Mouse (Mus musculus) cerebellum, adult 8-10 months (tissue): ENCODE measurements around the gene Slc7a7.

Experiments
- DNase-seq: peaks from one replicate; pipeline ENCODE4 v3.0.0; 2022

The Slc7a7 gene

DNA sequence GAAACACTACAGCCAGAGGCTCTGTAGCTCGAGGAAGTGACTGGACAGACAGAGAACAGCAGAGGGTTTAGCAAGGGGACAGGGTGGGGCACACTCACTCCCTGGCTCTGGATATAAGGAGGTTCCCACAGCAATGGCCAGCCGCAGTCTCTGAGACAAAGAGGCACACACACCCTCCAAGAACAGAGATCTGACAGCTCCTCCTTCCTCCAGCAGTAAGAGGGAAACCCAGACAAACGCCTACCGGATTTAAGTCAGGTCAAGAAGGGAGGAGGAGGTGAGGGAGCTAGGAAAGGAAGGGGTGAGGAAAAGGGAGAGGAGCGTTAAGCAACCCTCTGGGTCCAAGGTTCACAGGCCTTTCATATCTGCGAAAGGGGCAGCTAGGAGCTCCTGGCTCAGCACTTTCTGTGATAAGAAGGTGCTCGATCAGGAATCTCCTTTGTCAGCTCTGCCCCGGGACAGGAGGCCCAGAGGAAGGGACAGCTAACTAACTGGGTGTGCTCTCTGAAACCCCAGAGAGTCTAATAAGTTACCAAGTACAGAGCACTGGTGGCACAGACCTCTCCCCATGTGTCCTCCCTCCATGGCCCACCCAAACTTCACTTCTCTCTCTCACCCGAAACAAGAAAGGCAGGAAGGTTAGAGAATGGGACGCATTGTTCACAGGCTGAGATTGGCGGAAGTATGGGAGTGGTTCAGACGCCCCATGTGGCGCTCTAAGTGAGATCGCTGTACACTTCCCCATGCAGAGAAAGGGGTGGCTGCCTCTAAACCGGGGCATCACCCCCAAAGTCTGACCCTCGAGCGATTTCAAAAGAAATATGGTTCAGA is 7.4 kb downstream of the Slc7a7 start:
- no peak for DNase-seq

DNA sequence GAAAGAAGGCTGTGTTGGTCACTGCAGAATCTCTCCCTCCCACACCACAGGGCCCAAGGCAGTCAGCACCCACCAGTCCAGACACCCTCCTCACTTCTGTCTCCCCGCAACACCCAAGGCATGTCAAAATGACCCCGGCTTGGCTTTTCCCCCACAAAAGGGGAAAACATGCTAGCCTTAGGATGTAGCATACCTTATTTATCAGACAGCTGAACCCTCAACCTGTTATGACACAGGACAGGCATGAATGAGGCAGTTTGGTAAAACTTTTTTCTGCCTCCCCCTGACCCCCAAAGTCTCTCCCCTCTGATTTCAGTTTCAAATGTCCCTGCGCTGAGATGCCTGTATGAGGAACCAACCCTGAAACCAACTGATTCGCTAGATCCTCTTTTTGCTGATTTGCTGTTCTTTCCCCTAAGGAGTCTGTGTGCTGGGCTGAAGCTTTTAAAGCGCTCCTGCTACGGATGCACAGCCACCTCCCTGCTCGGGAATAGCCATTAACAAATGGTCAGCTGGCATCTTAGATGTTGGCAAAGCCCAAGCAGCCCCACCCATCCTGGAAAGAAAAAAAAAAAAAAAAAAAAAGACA is 8.4 kb downstream of the Slc7a7 start:
- DNase-seq = no peak

DNA sequence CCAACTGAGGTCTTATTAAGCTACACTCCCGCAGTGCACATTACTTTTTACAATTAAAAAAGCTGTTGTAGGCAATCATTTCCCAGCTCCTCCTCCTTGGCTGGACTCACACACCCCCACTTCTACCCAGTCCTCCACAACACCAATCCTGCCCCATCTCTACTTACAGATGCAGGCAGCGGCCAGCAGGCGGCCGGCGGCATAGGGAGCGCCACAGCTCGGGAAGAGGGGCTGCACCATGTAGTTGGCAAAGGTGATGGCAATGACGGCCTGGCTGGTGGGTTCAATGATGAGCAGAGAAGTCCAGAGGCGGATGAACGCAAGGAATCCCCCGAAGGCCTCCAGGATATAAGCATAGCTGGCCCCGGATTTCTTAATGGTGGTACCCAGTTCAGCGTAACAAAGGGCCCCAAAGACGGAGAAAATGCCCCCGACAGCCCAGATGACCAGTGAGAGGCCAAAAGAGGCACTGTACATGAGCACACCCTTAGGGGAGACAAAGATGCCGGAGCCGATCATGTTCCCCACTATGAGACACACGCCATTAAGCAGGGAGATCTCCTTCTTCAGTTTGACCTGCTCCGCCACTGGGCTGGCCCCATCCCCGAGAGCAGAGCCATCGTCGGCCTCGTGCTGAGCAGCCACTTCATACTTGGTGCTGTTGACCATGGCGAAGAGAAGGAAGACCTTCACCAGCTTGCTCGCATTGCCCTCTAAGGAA is 9.1 kb downstream of the Slc7a7 start:
- no peak for DNase-seq

DNA sequence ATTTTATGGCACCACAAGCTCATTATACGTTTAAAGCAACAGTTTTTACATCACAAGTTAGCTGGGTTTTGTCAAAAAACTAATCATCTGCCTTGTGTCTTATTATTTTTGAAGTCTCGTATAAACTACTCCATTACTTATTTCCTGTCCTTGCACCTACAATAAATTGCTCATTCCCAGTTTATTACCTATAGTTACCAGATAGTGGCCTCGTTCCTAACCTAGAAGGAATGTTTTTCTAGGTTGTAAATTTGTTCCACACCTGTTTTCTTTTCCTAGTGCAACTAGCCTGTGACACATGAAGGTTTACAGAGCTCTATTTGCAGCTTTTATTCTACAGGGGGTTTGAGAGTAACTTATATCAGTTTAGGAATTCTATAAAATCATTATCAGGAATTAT is 15.9 kb downstream of the Slc7a7 start:
- no peak for DNase-seq

DNA sequence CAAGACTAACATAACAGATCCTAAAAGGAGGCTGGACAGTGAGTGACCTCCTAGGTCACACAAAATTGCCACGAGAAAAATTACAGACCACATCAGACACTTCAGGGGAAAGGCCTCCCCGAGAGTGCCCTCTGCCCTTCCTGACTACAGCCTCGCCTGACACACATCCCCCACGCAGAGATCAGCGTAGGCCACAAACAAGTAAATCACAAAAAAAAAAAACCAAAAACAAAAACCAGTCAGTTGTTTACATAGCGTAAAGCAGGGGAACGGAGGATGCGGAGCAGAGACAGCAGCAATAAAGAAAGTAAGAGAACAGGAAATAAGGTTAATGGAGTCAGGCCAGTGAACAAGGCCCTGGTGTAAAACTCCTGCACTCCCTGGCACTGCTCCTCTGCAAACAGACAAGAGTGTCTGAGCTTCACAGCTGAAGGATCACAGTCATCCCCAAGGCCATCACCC is 18.6 kb downstream of the Slc7a7 start:
- no peak for DNase-seq

DNA sequence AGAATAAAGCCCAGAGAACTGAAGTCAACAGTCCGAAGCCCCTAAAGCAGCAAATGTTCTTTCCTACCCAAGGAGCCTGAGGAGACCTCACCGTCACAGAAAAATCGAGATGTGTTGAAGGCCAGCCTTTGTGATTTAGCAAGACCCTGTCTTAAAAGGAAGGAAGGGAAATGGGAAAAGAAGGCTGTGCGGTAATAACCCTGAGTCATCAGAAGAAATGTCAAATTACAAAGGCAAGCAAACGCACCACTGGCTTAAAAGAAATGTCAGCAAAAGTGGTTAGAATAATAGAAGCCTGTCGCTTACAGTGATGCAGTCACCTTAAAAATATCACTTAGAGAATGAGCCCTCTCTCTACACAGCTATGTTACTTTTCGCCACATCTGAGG is 19.1 kb downstream of the Slc7a7 start:
- DNase-seq = no peak

DNA sequence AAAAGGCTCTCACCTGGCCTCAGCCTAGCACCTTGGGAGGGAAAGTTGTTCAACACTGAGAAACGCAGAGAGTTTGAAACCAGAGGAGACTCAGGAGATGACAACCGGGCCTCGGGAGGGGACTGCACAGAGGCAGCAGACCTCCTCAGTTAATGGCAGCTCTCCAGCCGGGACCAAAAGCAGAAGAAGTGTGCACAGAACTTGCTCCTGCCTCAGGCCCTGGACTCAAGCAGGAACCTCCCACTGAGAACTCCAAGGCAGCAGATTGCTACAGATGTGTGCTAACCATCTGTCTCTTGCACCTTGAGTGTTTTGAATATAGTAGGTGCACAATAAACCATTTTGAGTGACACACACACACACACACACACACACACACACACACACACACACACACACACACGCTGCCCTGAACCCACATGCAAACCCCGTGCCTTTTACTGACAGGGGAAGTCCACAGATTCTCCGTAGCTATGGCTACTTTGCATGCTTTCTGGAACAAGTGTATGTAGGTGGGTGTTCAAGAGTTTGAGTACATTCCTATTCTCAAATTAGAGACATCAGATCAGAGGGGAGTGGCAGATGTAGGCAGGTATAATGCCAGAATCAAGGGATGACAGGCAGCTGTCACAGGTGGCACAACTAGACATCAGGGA is 19.6 kb downstream of the Slc7a7 start:
- no peak for DNase-seq

DNA sequence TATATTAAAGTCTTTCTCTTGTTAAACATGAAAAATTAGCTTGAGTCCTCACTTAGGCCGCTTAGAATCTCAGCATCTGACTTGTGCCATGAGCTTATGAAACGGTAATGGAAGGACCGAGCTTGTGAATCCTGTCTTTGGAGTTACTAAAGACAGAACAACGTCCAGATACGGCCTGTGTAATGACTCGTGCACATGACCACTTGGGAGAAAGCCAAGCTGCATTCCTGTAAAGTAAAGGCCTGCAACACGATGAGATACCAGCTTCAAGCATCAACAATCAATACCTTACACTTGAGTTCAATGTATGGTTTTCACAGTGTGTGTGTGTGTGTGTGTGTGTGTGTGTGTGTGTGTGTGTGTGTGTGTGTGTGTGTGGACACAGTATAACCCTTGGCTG is 20.9 kb downstream of the Slc7a7 start:
- DNase-seq = no peak

DNA sequence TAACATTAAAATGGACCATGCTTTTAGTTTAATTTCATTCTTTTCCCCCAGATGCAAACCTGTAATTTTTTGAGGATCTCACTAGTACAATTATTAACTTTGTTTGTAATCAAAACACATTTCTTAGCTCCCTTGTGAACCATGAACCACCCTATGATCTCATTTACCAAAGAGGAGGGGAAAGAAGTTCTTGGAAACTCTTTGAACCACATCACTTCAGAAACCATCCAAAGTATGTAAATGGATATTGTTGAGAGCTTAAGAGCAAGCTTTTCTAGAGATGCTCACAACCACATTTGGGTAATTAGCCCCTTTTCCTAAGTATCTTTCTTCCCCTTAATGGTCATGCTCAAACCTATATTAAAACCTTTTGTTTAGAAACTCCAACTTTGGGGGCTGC is 23.3 kb downstream of the Slc7a7 start:
- no peak for DNase-seq

DNA sequence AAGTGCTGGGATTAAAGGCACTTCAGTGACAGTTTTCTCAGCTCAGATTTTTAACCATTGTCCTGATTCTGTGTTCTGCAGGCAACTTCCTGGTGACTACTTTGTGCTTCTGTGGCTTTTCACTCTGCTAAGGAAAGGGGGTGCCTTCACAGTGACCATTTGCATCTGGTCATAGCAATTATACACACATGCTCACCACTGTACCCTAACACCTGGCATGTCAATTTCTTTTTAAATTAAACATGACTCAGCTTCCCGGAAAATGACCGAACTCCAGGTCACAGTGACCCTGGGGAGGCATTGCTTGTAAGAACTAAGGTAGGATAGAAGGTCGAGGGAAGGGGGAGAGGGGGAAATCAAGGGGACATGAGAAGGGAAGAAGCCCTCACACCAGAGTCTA is 23.8 kb downstream of the Slc7a7 start:
- DNase-seq = no peak

DNA sequence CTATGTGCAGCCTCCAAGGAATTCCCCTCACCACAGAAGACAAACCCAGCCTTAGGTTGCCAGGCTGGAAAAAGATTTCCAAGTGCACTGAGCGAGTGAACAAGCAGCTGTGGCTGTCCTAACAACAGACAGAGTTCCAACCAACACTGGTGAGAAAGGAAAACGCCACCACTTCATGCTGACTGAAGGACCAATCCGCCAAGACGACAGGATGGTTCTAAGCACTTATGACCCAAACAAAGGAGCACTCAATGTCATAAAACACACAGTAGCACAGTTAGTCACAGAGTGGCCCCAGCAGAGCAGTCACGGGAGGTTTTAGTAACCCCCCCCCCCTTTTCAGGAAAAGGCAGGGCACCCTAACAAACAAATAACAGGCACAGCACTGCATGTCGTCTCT is 26.7 kb downstream of the Slc7a7 start:
- DNase-seq = no peak

DNA sequence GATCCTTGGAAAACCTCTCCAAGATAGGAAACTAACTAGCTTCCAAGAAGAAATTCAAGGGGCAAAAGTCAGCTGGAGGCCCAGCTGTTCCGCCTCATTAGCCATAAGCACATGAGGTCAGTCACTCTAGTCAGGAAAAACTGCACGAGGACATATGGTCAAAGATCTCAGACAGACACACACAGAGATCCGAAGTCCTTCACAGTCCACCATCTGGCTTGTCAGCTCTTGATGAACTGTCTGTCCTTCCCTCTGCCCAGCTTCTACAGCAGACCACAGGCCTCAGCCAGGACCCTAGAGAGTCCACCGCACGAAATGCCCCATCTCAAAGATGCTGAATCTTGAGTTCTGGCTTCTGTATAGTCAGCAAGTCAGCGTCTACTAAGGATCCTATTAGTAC is 30.0 kb downstream of the Slc7a7 start:
- no peak for DNase-seq

DNA sequence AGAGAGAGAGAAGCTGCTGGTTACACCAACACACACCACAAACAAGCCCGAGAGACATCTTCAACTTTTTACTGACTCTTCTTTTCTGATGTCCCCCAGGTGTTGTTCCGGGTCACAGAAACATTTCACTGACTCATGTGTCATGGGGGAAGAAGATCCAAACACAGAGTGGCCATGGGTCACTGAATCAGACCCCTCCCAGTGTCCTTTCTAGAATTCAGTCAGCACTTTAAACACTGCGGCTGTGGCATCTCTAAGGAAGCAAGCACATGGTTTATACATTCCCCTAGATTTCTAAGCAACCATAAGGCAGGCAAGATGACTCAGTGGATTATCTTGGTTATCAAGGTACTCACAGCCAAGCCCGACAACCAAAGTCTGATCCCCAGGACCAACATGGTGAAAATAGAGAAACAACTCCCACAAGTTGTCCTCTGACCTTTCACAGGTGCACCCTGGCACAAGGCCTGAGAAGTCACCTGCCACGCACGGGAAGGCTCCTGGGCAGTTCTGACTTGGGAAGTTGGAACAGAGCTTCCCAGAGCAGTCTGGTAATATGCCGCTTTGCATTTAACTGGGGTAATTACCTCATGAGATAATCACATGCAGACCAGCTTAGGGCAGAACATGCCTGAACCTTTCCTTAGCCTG is 31.5 kb downstream of the Slc7a7 start:
- DNase-seq = no peak

DNA sequence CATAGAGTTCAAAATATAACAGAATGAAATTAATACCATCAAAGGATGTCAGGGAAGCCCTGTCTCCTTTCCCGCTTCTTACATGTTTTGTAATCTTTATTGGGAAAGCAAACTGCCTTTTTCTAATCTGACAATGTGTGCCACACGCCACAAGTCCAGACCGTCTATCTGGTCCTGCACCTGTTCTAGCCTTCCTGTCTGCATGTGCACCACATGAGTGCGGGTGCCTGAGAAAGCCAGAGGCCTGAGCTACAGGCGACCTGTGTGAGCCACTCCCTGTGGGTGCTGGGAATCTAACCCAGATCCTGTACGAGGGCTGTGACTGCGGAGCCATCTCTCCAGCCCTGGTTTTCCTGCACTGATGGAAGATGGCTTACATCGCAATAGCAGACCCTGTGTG is 33.2 kb downstream of the Slc7a7 start:
- DNase-seq = no peak

DNA sequence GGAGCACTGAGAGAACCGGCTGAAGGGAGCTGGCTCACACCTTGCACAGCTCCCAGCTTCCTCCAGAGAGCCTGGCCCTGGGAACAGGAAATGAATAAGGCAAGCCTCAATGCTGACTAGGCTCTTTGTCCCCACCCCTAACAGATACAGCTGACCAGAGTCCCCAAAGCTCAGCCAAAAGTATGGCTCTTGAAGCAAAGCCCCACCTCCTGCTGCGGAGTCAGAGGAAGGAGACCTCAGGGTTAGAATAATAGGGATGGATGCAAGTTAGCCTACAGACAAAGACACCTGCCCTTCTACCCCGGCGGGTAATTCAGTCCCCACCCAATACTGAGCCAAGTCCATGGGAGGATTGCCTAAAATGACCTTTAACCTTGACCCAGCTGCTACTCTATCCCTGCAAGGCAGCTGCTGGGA is 34.2 kb downstream of the Slc7a7 start:
- no peak for DNase-seq

DNA sequence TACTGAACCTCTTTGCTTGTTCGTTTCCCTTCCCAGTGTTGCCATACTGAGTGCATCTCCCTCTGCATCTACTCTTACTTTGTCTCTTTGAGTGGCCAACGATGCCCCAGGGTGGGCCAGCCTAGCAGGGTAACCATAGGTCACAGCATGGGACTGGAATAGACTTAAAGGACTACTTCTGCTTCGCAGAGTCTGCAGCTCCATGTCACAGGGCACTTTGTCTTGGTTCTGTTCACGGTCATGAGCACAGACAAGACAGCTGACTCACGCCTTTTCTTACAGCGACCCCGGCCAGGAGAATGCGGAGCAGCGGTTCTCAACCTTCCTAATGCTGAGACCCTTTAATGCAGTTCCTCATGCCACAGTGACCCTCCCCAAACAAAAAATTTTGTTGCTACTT is 34.9 kb downstream of the Slc7a7 start:
- no peak for DNase-seq

DNA sequence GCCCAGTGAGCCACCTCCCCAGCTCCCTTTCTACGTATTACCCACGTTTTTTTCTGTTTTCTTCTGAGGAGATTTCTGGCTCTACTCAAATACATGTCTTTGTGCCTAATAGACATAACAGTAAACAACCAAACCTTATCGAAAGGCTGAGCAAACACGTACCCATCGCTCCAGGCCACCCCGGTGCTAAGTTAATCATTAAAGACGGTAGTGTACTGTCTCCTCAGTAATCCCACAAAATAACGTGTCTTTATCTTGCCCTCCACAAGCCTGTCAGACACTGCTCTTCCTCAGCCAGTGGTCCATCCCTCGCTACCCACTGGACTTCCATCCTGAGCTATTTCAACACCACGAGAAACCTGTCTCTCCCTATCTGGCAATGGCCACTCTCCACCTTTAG is 35.8 kb downstream of the Slc7a7 start:
- DNase-seq = no peak

DNA sequence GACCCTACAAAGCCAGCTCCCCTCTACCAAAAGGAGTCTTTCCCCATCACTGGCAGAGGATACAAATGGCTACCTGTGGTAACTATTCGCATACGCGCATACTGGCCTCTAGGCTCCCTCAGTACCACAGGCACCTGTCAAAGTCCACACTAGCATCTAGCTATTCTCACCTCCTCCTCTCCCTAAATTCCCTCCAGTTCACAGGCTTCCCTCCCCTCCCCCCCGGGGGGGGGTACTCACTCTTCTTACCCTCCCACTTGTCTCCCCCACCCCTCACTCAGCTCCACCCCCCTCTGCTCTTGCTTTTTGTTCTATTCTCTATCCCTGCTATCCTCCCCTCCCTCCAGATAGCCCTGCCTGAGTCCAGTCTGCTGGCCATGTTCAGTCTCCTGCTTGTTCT is 37.0 kb downstream of the Slc7a7 start:
- DNase-seq = no peak

DNA sequence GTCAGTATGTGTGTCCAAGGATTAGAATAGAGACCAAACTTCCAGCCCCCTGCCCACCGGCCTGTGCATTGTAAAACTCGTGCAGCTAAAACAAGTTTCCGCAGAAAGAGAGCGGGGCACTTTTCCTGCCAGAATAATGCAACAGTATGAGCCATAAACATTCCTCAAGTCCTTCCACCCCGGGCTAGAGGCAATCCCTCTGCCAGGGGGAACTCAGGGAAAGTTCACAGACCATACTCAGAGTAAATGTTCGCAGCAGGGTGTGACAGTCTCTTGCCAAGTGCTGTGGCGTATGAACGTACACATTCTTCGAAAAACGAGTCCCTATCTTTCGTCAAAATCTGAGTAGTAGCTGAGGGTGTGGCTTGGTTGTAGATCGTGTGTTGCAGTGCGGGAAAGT is 38.0 kb downstream of the Slc7a7 start:
- no peak for DNase-seq

DNA sequence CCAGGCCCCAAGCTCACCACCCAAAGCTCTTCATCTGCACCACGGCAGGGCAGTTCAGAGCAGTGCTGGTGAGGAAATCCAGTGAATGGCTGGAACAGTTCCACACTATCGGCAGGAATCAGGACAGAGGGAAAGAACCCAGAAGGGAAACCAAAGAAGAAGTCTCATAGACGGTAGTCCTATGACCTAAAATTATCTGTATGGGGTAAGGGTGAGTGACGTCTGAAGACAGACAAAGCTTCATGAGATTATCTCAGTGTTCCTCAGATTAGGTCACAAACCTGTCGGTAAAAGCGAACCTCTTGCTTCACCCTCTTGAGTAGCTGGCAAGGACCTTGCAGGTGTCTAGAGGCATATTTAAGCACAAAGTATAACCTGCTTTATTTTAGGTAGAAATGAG is 40.4 kb downstream of the Slc7a7 start:
- DNase-seq = no peak

DNA sequence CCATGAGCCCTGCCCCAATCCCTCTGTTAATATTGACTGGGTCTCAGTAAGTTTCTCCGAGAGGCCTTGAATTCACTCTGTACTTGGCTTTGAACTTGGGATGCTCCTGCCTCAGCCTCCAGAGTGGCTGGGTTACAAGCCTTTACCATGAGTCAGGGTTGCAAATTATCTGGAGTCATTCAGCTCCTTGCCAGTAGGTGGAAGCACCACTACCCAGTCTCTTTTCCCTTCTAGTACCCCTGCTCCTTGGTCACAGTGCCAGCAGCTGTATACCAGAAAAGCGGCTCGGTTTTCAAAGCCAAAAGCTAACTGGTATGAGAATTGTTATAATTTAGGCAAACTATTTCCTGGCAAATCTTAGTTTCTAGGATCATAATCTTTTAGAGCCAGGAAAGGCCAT is 41.7 kb downstream of the Slc7a7 start:
- DNase-seq = no peak

DNA sequence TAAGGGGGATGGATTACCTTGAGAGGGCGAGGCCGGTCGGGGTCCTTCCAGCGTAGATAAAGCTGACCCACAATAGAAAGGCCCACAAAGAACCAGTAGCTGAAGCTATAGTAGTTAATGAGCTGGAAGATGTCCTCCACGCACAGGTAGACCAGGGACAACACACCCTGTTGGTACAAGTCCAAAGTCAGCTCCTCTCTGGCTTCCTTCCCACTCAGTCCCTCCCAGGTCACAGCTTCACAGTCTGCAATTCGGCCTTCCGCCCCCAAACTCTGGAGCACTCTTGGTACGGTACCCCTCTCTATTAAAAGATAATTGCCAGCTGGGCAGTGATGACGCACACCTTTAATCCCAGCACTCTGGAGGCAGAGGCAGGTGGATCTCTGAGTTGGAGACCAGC is 44.7 kb downstream of the Slc7a7 start:
- no peak for DNase-seq

DNA sequence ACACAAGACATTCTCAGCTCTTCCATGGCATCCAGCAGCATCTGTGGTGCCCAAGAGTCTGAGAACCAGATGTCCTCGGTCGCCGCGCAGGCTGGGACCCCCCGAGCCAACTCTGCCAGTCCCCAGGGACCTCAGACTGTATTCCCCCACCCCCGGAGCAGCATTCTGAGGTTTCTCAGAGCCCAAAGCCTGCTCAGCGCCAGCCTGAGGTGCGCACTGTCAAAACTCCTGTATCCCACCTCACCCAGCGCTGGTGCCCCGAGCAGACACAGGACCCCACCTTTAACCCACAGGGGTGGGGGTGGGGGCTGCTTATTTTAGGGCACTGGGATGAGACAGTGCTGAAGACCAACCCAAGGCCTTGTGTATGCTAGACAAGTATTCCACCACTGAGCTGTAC is 46.1 kb downstream of the Slc7a7 start:
- no peak for DNase-seq
